Mouse (Mus musculus) layer of hippocampus, adult 18-20 months (tissue): ENCODE data around the gene Rab11fip4. TPM values are rescaled to one million over a fixed set of nuclear protein-coding genes. Genes with fewer than 3 reads are reported as not detected.

ENCODE experiments used
- DNase-seq, 2 experiments: peaks; one replicate each; pipeline ENCODE4 v3.0.0; 2022; ENCODE audit warnings: low spot score in 2 of 2
- total RNA-seq, 2 experiments: library from RNA; stranded (reverse); gene quantifications; 2 replicates each; pipeline ENCODE4 v1.2.3; 2021

The Rab11fip4 gene
- total RNA-seq, 2 experiments from 2014 or later: 171 to 175 TPM

DNA sequence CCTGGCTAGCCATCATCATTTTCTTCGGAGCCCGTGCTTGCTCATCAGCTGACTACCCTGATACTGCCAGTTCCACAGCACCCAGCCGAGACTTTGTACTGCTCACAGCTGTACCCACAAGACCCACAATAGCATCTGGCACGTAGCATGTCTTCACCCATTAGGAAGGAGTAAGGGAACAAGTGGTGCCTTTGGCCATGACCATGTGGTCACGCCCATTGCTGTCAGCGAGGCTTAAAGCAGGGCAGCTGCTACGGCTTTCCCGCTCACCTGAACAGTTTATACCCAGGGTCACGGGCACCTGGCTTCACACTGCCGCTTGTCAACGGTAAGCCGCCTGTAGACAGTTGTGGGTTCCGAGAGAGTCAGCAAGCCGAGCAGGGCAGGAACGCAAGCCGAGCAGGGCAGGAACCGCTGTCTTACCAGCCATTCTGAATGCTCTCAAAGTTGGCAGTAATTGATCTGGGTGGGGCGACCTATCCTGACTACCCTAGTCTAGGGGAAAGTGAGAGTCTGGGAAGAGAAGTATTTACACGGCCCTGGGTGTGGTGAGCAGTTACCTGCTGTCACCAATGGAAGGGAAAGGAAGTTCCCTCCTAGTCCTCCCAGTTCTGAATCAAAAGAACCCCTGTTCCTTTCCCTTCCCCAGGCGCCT, 62.0 kb downstream of the Rab11fip4 start:
- no peak for DNase-seq

DNA sequence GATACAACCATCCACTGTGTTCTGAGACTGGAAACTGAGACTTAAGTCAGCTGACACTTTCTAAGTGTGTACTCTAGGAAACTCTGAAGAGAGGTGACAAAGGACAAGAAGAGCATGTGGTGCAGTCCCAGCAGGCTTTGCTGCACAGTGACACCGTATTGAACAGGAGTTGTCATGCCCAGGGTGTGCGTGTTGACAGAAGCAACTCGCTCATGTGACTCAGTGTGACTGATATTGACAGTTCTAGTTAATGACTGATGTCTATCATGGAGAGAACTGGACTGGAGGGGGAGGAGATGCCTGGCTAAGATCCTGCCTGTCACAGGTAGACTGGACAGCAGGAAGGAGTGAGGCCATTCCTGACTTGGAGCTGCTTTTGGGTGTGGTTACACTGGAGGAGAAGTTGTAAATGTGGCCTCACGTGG, 63.4 kb downstream of the Rab11fip4 start:
- no peak for DNase-seq

DNA sequence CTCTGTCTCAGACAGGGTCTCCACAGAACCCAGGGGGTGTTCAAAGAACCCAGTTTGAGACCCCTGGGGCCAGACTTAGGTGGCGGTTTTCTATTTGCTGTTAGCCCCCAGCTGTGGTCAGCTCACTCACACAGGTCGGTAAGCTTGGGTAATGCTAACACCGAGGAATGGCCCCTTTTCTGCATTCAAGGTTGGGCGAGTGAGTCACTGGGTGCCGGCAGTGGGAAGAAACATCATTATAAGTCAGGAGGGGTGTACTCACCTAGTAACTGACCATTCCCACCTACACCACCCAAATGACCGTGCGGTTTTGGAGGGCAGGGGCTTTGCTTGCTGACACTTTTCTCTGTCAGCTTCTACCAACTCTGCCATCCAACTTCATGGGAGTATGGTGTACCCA, 64.6 kb downstream of the Rab11fip4 start:
- DNase-seq: no peak

DNA sequence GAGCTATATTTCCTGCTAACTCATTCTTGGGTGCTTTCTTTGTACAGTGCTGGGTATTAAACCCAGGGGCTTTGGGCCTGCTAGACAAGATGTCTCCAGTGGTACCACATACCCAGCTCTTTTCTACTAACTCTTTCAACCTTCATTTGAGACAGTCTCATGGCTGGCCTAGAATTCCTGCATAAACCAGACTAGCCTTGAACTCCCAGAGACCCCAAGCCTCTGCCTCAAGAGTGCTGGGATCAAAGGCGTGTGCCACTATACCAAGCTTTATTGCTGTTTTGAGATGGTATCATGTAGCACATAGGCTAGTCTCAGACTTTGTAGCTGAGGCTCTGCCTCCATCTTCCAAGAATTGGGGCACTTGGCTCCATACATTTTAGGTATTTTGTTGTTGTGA, 65.5 kb downstream of the Rab11fip4 start:
- no peak for DNase-seq

DNA sequence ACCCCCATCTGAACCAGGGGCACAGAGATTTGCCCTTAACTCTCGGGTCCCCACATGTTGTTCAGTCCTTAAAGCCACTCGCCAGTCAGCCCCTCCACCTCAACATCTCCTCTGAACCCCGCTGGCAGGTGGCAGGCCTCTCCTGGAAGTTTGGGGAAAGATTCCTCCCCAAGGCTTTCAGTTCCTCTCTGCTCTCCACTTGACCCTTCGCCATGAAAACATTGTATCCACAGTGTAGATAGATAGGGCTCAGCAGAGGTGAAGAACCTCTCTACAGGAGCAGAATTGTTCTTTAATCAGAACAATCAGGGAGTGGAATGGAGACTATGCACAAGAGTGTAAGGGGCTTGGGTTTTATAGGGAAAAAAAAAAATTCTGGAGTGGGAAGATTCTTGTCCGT, 66.0 kb downstream of the Rab11fip4 start:
- DNase-seq: no peak

DNA sequence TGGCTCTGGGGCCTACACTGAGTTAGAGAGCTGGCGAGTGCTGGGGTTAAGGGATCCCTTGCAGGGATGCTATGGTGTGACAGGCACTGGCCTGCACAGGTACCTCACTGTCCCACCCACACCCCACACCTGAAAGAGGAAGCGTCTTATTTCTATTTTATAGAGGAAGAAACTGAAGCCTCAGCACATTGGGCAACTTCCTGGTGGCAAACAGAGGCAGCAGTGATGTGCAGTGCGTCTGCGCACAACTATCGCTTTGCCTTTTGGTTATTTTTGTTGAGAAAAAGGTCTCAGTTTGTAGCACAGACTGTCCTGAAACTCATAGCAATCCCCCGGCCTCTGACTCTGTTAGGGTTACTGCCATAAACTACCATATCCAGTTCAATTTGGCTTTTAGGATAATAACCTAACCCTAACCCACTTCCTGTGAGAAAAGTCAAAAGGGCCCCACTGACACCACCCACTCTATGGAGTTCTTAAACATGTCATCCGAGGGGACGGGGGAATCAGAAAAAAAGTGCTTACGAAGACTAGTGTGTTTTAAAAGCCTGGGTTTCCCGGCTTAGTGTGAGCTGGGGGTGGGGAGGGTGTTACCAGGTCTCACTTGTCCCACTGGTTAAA, 67.3 kb downstream of the Rab11fip4 start:
- no peak for DNase-seq

DNA sequence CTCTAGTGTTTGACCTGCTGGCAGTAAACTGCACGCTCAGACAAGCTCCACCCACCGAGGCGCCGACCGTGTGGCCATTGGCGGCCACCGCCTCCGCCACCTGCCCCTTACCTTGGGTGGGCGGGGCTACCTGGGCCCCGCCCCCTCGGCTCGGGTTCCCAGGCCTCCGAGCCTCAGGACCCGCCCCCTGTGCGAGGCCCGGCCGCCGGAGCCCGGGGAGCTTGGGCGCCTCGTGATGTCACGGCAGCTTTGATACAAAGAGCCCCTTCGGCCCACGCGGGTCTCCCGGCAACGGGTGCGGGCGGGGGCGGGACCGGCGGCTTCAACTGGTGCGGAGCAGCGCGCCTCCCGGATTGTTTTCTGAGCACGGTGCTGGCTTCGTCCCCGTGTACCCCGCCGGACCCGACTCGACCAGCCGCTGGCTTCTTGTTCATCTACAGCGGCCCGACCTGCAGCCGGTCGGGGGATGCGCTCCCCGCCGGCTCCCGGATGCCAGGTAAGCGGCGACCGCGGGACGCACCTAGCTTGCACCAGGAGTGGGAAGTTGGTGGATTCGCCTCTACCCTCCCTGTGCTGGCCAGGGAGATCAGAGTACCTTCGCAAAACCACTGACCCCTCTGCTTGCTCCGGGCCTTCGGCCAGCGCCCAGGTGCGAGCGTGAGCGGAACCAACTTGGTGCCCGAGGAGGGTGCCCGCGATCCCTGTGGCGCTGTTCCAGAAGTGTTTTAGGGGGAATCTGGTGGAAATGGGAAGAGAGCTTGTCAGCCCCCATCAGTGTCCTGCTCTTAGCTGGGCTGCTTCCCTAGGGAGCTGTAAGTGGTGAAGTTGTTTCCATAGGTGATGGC, 69.6 kb downstream of the Rab11fip4 start:
- peak; percentile 51 to 76 for DNase-seq

DNA sequence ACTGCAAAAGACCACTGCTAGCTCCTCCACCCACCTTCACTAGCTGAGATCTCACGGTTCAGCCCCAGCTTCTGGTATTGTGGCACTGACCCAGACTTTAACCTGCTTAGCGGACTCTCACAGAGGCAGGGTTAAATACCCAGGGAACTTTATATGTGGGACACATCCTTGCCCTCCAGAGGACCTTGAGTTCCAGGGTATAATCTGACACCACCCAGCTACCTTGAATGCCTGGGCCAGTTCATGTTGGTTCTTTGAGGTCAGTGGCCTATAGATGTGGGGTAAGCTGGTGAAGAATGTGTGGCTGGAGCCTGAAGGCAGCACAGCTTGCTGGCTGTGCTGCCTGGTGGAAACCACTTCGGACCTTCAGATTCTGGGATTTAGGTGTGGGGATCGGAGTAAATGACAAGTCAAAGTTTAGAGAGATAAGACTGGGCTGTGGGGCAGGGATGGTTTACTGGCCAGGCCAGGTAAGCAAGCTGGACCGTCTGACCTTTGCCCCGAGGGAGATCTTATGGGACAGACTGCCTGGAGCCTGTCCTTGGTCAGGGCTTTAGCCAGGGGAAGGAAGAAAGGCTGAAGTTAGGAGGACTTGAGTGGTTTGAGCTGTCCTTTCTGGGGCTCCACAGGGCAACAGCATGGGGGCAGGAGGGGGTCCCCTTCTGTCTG, 71.0 kb downstream of the Rab11fip4 start:
- DNase-seq: no peak

DNA sequence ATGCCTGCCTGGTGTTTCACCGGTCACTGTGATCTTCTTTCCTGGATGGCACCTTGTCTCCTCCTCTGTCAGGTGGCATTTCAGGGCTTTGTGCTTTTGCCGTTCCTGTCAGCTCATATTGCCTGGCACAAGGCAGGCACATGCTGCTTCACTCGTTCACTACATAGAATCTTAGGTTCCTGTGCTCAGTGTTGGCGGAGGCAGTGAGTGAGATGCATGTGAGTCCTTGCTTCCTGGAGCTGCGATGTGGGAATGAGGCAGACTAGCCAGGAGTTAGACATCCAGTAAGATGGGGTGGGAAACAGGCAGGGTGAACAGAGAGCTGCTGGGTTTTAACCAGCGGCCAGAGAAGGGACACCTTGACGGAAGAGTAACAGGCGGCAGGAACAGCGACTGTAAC, 72.1 kb downstream of the Rab11fip4 start:
- no peak for DNase-seq

DNA sequence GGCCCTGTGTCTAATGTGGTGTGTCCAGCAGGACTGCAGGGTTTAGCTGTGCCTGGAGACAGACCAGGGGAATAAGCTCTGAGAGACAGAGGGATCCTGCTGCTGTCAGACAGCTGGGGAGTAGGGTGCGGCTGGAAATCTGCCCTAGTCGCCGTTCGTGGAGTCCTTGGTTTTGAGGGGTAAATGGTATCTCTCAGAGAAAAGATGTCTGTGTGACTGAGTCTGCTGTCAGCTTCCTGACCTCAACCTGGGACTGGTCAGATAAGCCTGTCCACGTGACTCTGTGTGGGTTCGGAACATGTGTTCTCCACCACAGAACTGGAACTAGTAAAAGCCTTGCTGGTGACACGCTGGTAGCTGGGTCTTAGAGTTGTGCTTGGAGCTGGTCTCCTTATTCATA, 72.6 kb downstream of the Rab11fip4 start:
- no peak for DNase-seq

DNA sequence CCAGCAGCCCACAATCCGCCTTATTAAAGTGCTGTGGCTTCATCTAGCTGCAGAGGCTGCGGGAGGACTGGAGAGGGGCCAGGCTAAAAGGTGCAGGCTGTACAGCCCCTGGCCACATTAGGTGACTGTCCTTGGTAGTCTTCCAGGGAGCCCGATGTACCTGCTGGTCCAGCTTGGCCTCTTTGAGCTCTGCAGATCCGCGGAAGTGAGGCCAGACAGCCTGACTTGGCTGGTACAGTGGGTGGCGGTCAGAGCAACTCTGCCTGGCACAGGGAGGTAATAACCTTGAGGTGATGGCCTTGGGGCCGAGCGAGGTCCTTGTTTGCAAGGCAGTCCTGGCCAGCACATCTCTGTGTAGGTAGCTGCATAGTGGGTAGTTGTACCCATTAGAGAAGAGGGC, 75.5 kb downstream of the Rab11fip4 start:
- no peak for DNase-seq

DNA sequence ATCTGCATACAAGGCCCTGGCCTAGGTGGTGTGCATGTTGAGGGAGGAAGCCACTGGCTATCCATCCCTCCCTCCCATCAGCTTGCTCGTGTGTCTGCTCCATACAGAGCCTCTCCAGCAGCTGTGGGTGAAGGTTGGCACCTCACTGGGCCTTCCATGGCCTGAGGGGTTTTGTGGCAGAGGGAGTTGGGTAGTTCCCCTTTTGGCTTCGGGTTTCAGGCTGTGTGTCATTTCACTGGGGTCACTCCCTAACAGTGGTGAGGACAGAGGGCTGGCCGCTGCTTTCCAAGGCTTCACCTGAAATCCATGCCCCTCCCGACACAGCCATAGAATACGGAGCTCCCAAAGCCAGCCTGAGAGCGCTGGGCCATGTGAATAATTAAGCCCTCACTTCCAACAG, 78.2 kb downstream of the Rab11fip4 start:
- DNase-seq: no peak

DNA sequence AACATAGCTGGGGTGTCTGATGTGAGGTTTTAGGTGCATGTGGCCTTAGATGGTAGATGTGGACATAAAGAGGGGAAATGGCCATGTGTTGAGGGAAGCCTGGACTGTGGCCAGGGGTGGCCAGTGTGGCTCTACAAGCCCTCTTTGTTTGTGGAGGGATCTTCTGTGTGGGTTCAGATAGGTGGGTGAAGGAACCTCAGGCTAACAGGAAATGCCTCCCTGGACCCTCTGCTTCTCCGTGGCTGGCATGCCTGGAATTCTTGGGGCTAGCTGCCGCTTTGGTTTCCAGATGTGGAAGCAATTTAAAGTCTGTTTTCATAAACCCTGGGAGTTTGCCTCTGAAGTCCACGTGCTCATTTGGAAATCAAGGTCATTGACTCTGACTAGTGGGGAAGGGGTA, 78.9 kb downstream of the Rab11fip4 start:
- DNase-seq: no peak

DNA sequence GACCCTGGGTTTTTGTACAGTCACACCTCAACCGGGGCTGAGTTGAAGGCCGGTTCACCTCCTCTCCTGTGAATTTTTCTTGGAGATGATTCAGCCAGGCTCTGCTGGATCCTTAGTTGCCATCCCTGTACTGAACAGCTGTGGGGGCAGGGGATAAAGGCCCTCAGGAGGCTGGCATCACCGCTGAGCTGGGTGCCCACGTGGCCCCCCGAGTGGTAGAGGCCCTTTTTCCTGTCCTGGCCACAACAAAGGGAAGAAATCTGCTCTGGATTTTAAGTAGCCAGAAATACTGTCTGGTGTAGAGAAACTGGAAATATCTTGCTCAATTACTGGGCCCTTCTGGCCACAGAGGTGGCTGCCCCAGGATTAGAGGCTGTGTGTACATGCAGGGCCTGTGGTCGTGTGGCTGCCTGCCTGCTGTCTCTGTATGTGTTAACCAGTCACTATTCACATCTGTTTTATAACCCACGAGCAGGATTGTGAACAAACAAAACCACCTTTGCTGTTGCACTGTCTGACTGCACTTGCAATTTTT, 79.5 kb downstream of the Rab11fip4 start:
- DNase-seq: no peak

DNA sequence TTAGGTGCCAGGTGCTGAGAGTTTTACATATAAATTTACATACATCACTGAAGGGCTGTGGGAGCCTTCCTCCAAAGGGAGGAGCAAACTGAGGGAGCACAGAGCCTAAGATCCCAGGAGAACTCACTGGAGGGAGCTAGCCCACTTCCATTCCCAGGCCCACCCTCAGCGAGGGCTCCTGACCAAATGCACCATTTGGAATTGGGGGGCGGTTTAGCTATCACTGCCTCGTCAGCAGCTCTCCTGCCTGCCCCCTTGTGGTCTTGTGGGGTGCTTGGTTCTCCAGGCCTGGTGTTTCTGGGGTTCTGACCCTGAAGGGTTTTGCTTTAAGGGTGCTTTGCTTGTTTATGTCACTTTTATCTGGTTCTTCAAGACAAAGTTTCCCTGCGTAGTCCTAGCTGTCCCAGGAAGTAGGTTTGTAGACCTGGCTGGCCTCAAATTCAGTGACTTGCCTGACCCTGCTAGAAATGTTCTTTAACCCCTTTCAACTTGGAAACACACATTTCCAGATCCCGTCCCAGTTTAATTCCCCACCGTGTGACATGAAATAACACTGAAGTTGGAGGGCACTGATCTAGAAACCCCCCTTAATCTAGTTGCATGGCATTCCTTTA, 80.8 kb downstream of the Rab11fip4 start:
- peak in 1 of 2 experiments; percentile 51 for DNase-seq

DNA sequence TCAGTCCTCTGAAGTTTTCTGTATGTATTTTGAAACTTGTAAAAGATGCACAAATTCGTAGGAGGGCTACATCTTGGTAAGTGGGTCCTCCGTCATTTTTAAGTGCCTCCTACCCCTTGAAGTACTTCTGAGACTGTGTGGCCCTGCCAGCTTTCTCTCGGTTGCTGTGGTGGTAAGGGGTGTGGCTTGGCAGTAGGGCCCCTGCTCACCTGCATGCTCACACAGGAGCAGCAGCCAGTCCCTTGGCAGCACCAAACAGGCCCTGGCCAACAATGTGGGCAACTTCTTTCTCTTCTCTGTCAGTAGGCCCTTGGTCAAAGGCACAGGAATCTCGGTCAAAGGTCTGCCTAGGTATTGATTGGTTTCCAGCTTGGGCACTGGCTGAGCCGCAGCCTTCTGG, 82.1 kb downstream of the Rab11fip4 start:
- no peak for DNase-seq

DNA sequence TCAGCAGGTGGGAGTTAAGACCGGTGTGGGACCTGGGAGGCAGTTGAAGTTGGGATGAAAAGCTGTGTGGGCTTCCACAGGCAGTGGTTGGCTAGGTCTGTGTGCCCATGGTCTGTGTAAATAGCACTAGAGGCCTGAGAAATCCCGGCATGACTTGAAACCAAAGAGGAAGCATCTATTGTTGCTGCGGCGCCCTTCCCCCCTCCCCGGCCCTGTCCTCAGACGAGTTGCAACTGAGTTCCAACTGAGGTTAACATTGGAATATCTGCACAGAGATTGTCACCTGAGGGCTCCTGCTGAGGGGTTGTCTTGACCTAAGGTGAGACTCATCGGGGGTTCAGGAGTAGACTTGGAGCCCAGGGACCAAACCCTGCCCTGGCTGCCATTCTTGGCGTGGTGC, 82.7 kb downstream of the Rab11fip4 start:
- DNase-seq: no peak

DNA sequence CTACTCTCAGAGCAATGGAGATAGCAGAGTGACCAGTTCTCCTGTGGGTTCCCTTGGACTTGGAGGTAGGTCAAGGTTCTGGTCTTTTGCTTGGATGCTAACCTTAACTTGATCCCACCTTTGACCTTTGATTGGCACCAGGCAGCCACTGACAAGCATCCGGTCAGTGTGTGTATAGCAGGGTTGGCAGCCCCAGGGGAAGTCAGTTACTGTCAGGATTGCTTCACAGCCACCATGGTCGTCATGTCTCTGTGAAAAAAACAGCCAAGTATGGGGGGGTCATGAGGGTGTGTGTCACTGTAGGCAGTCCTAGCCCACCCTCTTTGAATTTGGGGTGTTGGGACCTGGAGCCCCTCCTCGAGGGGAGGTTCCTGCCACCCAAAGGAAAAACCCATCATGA, 83.2 kb downstream of the Rab11fip4 start:
- DNase-seq: no peak

DNA sequence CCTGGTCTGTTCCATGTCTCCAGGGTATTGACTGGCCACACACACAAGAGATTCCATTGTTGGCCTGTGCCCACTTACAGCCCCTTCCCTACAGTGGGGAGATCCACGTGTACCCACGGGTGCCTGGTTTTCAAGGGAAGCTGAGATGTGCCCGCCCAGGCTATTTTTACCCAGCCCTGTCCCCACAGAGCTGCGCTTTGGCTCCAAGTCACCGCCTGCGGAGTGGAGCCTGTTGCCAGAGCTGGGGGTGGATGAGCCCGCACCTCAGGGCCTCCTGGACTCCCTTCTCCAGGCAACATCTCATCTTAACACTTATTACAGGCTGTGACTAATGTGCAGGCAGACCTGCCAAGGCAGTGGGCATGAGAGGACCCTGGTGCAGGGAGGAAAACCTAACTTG, 83.6 kb downstream of the Rab11fip4 start:
- peak; percentile 64 to 73 for DNase-seq

DNA sequence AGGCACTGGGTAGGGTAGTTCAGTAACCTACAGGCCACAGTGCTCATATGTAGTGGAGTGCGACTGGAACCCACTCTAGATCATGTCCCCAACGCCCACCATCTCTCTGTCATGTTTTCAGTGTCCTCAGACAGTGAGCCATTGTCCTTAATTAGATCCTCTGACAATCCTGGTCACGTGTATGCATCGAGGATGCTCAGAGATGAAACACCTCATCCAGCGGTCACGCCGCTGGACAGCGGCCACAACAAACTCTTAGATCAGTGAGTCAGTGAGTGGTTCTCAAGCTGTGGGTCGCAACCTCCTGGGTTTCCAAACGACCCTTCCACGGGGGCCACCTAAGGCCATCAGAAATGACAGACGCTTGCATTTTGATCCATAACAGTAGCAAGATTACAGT, 84.3 kb downstream of the Rab11fip4 start:
- no peak for DNase-seq

DNA sequence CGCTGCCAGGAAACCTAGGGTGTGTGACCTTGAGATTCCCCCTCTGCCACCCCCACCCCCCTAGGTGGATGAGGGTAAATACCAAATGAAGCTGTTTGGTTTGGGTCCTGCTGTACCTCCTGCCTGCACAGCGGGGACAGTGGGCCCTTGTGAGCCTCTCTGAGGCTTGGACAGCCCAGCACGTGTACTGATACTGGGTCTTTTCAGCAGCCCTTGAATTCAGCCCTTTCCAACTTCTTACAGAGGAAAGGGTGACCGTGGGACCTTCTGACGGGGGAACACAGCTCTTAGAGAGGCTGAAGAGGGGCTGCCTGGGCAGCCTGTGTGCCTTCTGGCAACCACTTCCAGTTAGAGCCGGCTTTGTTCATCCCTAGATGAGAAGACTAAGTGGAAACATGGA, 85.0 kb downstream of the Rab11fip4 start:
- DNase-seq: no peak
